10 mouse cellular contexts compared by ENCODE assay signal in genomic region chr2:127525004-127525775, GRCm38 (mm10). TPM values are rescaled to one million over a fixed set of nuclear protein-coding genes. Genes with fewer than 3 reads are reported as not detected.
"Had no signal": no experiment of that assay in that cellular context is flagged by ENCODE, and none has a peak within 500 bp of the region (broad histone marks: within the 10 kb centered on the region; RNA-seq: fewer than 3 reads in every experiment).

No protein-coding gene starts in this region.

- DNase-seq: layer of hippocampus, postnatal 36 days; liver; lung, adult 2 months; lung, postnatal 36 days; retina, postnatal 1 day; spleen, adult 18-20 months; thymus, adult 2 months; thymus, postnatal 25 days had no signal

RNA-seq across cellular contexts. Expression of gene Kcnip3, which starts 3.3 kb away (rescaled TPM):
- total RNA-seq: neutrophil, adult 5-6 weeks had no signal

RNA-seq across cellular contexts. Expression of gene Prom2, which starts 16.1 kb away (rescaled TPM):
- total RNA-seq: monocyte, adult 5-6 weeks; neutrophil, adult 5-6 weeks had no signal
